Mouse (Mus musculus) cortical plate, adult 2 months (tissue): ENCODE results near the gene Cask.

Experiments
- CTCF ChIP-seq: fragments of 200-500 bp; IDR thresholded peaks from 2 replicates; pipeline ENCODE4 v1.5.1; 2011; ENCODE audit warnings: mild to moderate bottlenecking, control low read depth, low read length; ENCODE audit not compliant: insufficient read depth; ENCODE audit errors: extremely low read depth
- POLR2A ChIP-seq: fragments of 200-500 bp; IDR thresholded peaks from 2 replicates; pipeline ENCODE4 v1.6.1; 2011; ENCODE audit warnings: mild to moderate bottlenecking, low read length, control low read depth; ENCODE audit not compliant: insufficient read depth; ENCODE audit errors: extremely low read depth

- no peak for TF ChIP-seq CTCF
- no peak for TF ChIP-seq POLR2A
These were observed 190.1 kb downstream of the Cask start, which contains the start of gene Gpr82 for GRCm38 (mm10) chrX:13661063-13661462.
